Mouse (Mus musculus) left cerebral cortex, adult 8-10 months (tissue): ENCODE measurements around the gene Gm3727. TPM values are rescaled to one million over a fixed set of nuclear protein-coding genes. Genes with fewer than 3 reads are reported as not detected.
"Not testable (repeated sequence)": the region's sequence is repeated elsewhere in the genome, so short reads cannot be mapped to it uniquely, and the experiment has no call there.

Experiments used
- DNase-seq, 2 experiments: peaks; one replicate each; pipeline ENCODE4 v3.0.0; 2022; ENCODE audit warnings: low spot score in 2 of 2
- total RNA-seq, 4 experiments: library from RNA; stranded (reverse); gene quantifications; 2 replicates each; pipeline ENCODE4 v1.2.4; 2022

Gm3727 gene
- total RNA-seq, result not detected

- not testable (repeated sequence) for DNase-seq
Observed at GRCm38 (mm10) chr14:7264614-7265013, at the start of gene Gm3727. TSS of gene Gm3727 (minus strand) at chr14:7264714.

GRCm38 (mm10) chr14:7243498-7243897 lies 21.0 kb downstream of the Gm3727 start:
- peak in 1 of 2 experiments; percentile 3 for DNase-seq

Other genes with a start within 250 kb of the Gm3727 start
- under 1 TPM; 0.44 to 0.84 (median 0.57) TPM for gene Gm10406, start 237.3 kb downstream of the Gm3727 start, total RNA-seq
- not detected for gene Gm3685, start 219.7 kb downstream of the Gm3727 start, total RNA-seq
- 1 to 10 TPM; 1.5 to 3.6 (median 2.7) TPM for gene Gm3696, start 164.1 kb downstream of the Gm3727 start, total RNA-seq
- gene Gm6676, start 139.3 kb downstream of the Gm3727 start, total RNA-seq, result not detected
- 1 to 10 TPM; 1.2 to 2.0 (median 1.6) TPM for gene Gm3512, start 90.2 kb downstream of the Gm3727 start, total RNA-seq
- not detected for gene Gm16434, start 70.2 kb downstream of the Gm3727 start, total RNA-seq
- under 1 TPM; 0.66 to 0.98 (median 0.78) TPM for gene Gm3739, start 50.3 kb upstream of the Gm3727 start, total RNA-seq
- gene Gm5797, start 67.7 kb upstream of the Gm3727 start, total RNA-seq, result not detected
- not detected for gene Gm8374, start 100.4 kb upstream of the Gm3727 start, total RNA-seq
- gene Gm3755, start 186.2 kb upstream of the Gm3727 start, total RNA-seq, result not detected
- 1 to 10 TPM in 1 of 4 experiments, not detected in 3; 1.1 TPM for gene Gm3752, start 219.0 kb upstream of the Gm3727 start, total RNA-seq